9 mouse cellular contexts compared by ENCODE assay signal in genomic region chr7:101933300-101933699, GRCm38 (mm10). TPM values are rescaled to one million over a fixed set of nuclear protein-coding genes. Genes with fewer than 3 reads are reported as not detected.
DNase-seq lines count a peak whose midpoint lies in the region; ATAC-seq and TF ChIP-seq lines count a peak whose summit lies in the region.
"Had no signal": no experiment of that assay in that cellular context is flagged by ENCODE, and none has a peak within 500 bp of the region (broad histone marks: within the 10 kb centered on the region; RNA-seq: fewer than 3 reads in every experiment).

No protein-coding gene starts in this region.

- WGBS in forebrain, postnatal 0 days: 6% methylated on average over 15 of the region's 15 CpGs
- WGBS in limb, embryonic 15.5 days: 4% methylated on average over 15 of the region's 15 CpGs

- no peaks in the 10 kb centered on the region for H3K9me3 ChIP-seq in forebrain, postnatal 0 days (ENCODE audit: low read length)
- H3K9me3 ChIP-seq in limb, embryonic 15.5 days: no peaks in the 10 kb centered on the region

- no peaks in the 10 kb centered on the region for H3K36me3 ChIP-seq in forebrain, postnatal 0 days (ENCODE audit: insufficient read depth)
- H3K36me3 ChIP-seq in limb, embryonic 15.5 days: no peaks in the 10 kb centered on the region
- H3K36me3 ChIP-seq in myocyte (ENCODE audit: control insufficient read depth, insufficient read depth): no peaks in the 10 kb centered on the region

- TF ChIP-seq POLR2A in myocyte (IDR thresholded peaks at IDR 0.05; ENCODE audit: insufficient read length, low read depth): no peak

- peak overlapping the region; percentile 72 for H3K4me2 ChIP-seq in forebrain, postnatal 0 days (ENCODE audit: low read depth)
- H3K4me2 ChIP-seq in limb, embryonic 15.5 days: peak overlapping the region; percentile 61
- H3K4me2 ChIP-seq in myocyte (ENCODE audit: low read depth): peak overlapping the region; percentile 75

- H3K4me3 ChIP-seq in forebrain, postnatal 0 days (ENCODE audit: low read depth, low read length): peak overlapping the region; percentile 84
- H3K4me3 ChIP-seq in limb, embryonic 15.5 days: peak overlapping the region; percentile 75
- peak overlapping the region; percentile 76 for H3K4me3 ChIP-seq in myocyte

- H3K4me1 ChIP-seq in forebrain, postnatal 0 days (ENCODE audit: insufficient read depth): peaks cover 9% of the 10 kb centered on the region; the same call in 1 of the 2 replicates
- peaks cover 9% of the 10 kb centered on the region; the same call in 1 of the 2 replicates for H3K4me1 ChIP-seq in limb, embryonic 15.5 days

- peak; percentile 47 for DNase-seq in adrenal gland, postnatal 14 days
- DNase-seq in adrenal gland, postnatal 25 days: no peak
- peak; percentile 29 to 73 for DNase-seq in spleen, postnatal 4 days (ENCODE audit: low spot score in 2 of 2)
- DNase-seq in spleen, adult 18-20 months: no peak
- DNase-seq in forebrain, postnatal 0 days: no peak
- DNase-seq in ovary, postnatal 36 days (ENCODE audit: low spot score): no peak

- TF ChIP-seq CTCF in forebrain, postnatal 0 days (IDR thresholded peaks at IDR 0.05; ENCODE audit: low read depth): no peak

- H3K9ac ChIP-seq in forebrain, postnatal 0 days: peak overlapping the region; percentile 80
- peak overlapping the region; percentile 65 for H3K9ac ChIP-seq in limb, embryonic 15.5 days

- no peaks in the 10 kb centered on the region for H3K27me3 ChIP-seq in forebrain, postnatal 0 days (ENCODE audit: insufficient read depth, low read length)
- H3K27me3 ChIP-seq in limb, embryonic 15.5 days: no peaks in the 10 kb centered on the region
- no peaks in the 10 kb centered on the region for H3K27me3 ChIP-seq in myocyte (ENCODE audit: control insufficient read depth, insufficient read depth, insufficient read length)

- H3K27ac ChIP-seq in forebrain, postnatal 0 days (ENCODE audit: low read depth, low read length): peak overlapping the region; percentile 37; the same call in 1 of the 2 replicates
- H3K27ac ChIP-seq in limb, embryonic 15.5 days: peak overlapping the region; percentile 89

- peak; percentile 32 for ATAC-seq in forebrain, postnatal 0 days
- 0 out of 2 replicates have a peak, but pooled peaks have one; percentile 4 for ATAC-seq in limb, embryonic 15.5 days (ENCODE audit: insufficient number of reproducible peaks, low FRiP score, low TSS enrichment, low read depth)

- H3K79me2 ChIP-seq in myocyte (ENCODE audit: control insufficient read depth, insufficient read depth): peaks cover 58% of the 10 kb centered on the region

- H3ac ChIP-seq in myocyte (ENCODE audit: control insufficient read depth, insufficient read length): peak overlapping the region; percentile 93

TF ChIP-seq in myocyte, 11 proteins besides CTCF, POLR2A, EP300 and RAD21:
- TF ChIP-seq E2F4 (IDR thresholded peaks at IDR 0.05; ENCODE audit: insufficient read depth) (no peak), SRF (IDR thresholded peaks at IDR 0.05; ENCODE audit: control insufficient read depth, insufficient read length, low read depth) (no peak), REST (IDR thresholded peaks at IDR 0.05; ENCODE audit: insufficient read depth, insufficient read length) (no peak), POLR2AphosphoS2 (IDR thresholded peaks at IDR 0.05; ENCODE audit: insufficient read length, low read depth) (no peak), CEBPB (IDR thresholded peaks at IDR 0.05; ENCODE audit: insufficient read depth, poor library complexity, severe bottlenecking) (no peak), MYOD1 (IDR thresholded peaks at IDR 0.05; ENCODE audit: control insufficient read depth in 1 of 3, insufficient read length in 2 of 3, low read depth in 2 of 3) (no peak), MYOG (IDR thresholded peaks at IDR 0.05; ENCODE audit: control insufficient read depth in 1 of 3, insufficient read depth in 1 of 3, insufficient read length in 2 of 3, low read depth in 2 of 3) (no peak), USF1 (IDR thresholded peaks at IDR 0.05; ENCODE audit: low read depth) (no peak), TCF3 (IDR thresholded peaks at IDR 0.05; ENCODE audit: insufficient read length, low read depth) (no peak), MAX (IDR thresholded peaks at IDR 0.05; ENCODE audit: low read depth) (no peak), TCF12 (IDR thresholded peaks at IDR 0.05; ENCODE audit: insufficient read depth, poor library complexity, severe bottlenecking) (no peak)

RNA-seq across cellular contexts. Expression of gene Lrrc51, which starts 0.4 kb away (rescaled TPM):
- 6.0 and 7.3 TPM in 2 replicates for total RNA-seq in adrenal gland, postnatal 14 days (2021)
- 13.3 and 17.2 TPM in 2 replicates for total RNA-seq in adrenal gland, postnatal 25 days (2021)
- 4.8 and 5.4 TPM in 2 replicates for total RNA-seq in forebrain, postnatal 0 days (2014; rRNA removed)
- polyA plus RNA-seq in forebrain, postnatal 0 days (2015; fragmentation: Nextera tagmentation; extraction: Ambion mirVana): 9.1 and 10.6 TPM in 2 replicates
- polyA plus RNA-seq in limb, embryonic 15.5 days (2015; fragmentation: Nextera tagmentation; extraction: Ambion mirVana): 8.8 and 11.5 TPM in 2 replicates
- 8.8 TPM for polyA plus RNA-seq in myocyte (2012; fragmentation: generic; extraction: Trizol)

RNA-seq across cellular contexts. Expression of gene Numa1, which starts 0.6 kb away (rescaled TPM):
- 154 and 164 TPM in 2 replicates for total RNA-seq in adrenal gland, postnatal 14 days (2021)
- 168 and 210 TPM in 2 replicates for total RNA-seq in adrenal gland, postnatal 25 days (2021)
- 58.3 and 74.2 TPM in 2 replicates for total RNA-seq in forebrain, postnatal 0 days (2014; rRNA removed)
- 18.1 and 24.3 TPM in 2 replicates for polyA plus RNA-seq in forebrain, postnatal 0 days (2015; fragmentation: Nextera tagmentation; extraction: Ambion mirVana)
- polyA plus RNA-seq in limb, embryonic 15.5 days (2015; fragmentation: Nextera tagmentation; extraction: Ambion mirVana): 66.2 and 72.9 TPM in 2 replicates
- 60.3 TPM for polyA plus RNA-seq in myocyte (2012; fragmentation: generic; extraction: Trizol)

RNA-seq across cellular contexts. Expression of gene Tomt, which starts 27.1 kb away (rescaled TPM):
- not detected in 2 replicates for total RNA-seq in adrenal gland, postnatal 14 days (2021)
- total RNA-seq in adrenal gland, postnatal 25 days (2021): not detected in 2 replicates
- total RNA-seq in forebrain, postnatal 0 days (2014; rRNA removed): not detected in 2 replicates
- polyA plus RNA-seq in forebrain, postnatal 0 days (2015; fragmentation: Nextera tagmentation; extraction: Ambion mirVana): 0.27 and 0.34 TPM in 2 replicates
- polyA plus RNA-seq in limb, embryonic 15.5 days (2015; fragmentation: Nextera tagmentation; extraction: Ambion mirVana): 0.23 and 0.25 TPM in 2 replicates
- 0.06 TPM for polyA plus RNA-seq in myocyte (2012; fragmentation: generic; extraction: Trizol)
- total RNA-seq: gastrocnemius, adult 8-10 months had no signal

RNA-seq across cellular contexts. Expression of gene Lamtor1, which starts 27.6 kb away (rescaled TPM):
- 116 and 118 TPM in 2 replicates for total RNA-seq in adrenal gland, postnatal 14 days (2021)
- 99.9 and 103 TPM in 2 replicates for total RNA-seq in adrenal gland, postnatal 25 days (2021)
- total RNA-seq in forebrain, postnatal 0 days (2014; rRNA removed): 96.3 and 105 TPM in 2 replicates
- 176 and 205 TPM in 2 replicates for polyA plus RNA-seq in forebrain, postnatal 0 days (2015; fragmentation: Nextera tagmentation; extraction: Ambion mirVana)
- polyA plus RNA-seq in limb, embryonic 15.5 days (2015; fragmentation: Nextera tagmentation; extraction: Ambion mirVana): 166 and 174 TPM in 2 replicates
- polyA plus RNA-seq in myocyte (2012; fragmentation: generic; extraction: Trizol): 202 TPM

Comparison
In these comparisons a context has a peak if more than half of its experiments do, and no peak if none do; other contexts are left out.
1. DNase-seq: peak in adrenal gland, postnatal 14 days (single experiment) and spleen, postnatal 4 days (2 of 2); none in adrenal gland, postnatal 25 days (single experiment), spleen, adult 18-20 months (0 of 2), forebrain, postnatal 0 days (single experiment) and ovary, postnatal 36 days (single experiment).
2. Peak in every context shown above with its lines, with median percentiles within 50 percentile points of each other: H3K4me2 ChIP-seq and H3K4me3 ChIP-seq.